Mouse (Mus musculus): ENCODE measurements around the gene Knstrn.

The Knstrn gene

GRCm38 (mm10) chr2:118861454-118862339 is 47.9 kb downstream of the Knstrn start, which contains the start of gene Ivd:
Ivd (plus strand) TSS chr2:118861954.
- DNase-seq (ENCODE audit: inconsistent age in 2 of 2, low spot score in 1 of 2), result peak; percentile 94 to 98

GRCm38 (mm10) chr2:118862340-118862675 is 48.5 kb downstream of the Knstrn start:
- no peak for DNase-seq (ENCODE audit: inconsistent age in 2 of 2, low spot score in 1 of 2)

- DNase-seq (ENCODE audit: inconsistent age in 2 of 2, low spot score in 1 of 2), result no peak
Measured at GRCm38 (mm10) chr2:118870601-118871000, 56.8 kb downstream of the Knstrn start.

GRCm38 (mm10) chr2:118871032-118871431 is 57.2 kb downstream of the Knstrn start:
- no peak for DNase-seq (ENCODE audit: inconsistent age in 2 of 2, low spot score in 1 of 2)

GRCm38 (mm10) chr2:118873018-118873417 is 59.2 kb downstream of the Knstrn start:
- DNase-seq (ENCODE audit: inconsistent age in 2 of 2, low spot score in 1 of 2), result peak in 1 of 2 experiments; percentile 49

GRCm38 (mm10) chr2:118873890-118874430 is 60.2 kb downstream of the Knstrn start:
- DNase-seq (ENCODE audit: inconsistent age in 2 of 2, low spot score in 1 of 2), result peak in 1 of 2 experiments; percentile 63

- peak in 1 of 2 experiments; percentile 50 for DNase-seq (ENCODE audit: inconsistent age in 2 of 2, low spot score in 1 of 2)
Measured at GRCm38 (mm10) chr2:118875316-118875715, 61.5 kb downstream of the Knstrn start.

GRCm38 (mm10) chr2:118876453-118876852 is 62.6 kb downstream of the Knstrn start:
- peak in 1 of 2 experiments; percentile 26 for DNase-seq (ENCODE audit: inconsistent age in 2 of 2, low spot score in 1 of 2)

GRCm38 (mm10) chr2:118881019-118881418 is 67.2 kb downstream of the Knstrn start:
- peak in 1 of 2 experiments; percentile 65 for DNase-seq (ENCODE audit: inconsistent age in 2 of 2, low spot score in 1 of 2)

- peak in 1 of 2 experiments; percentile 81 for DNase-seq (ENCODE audit: inconsistent age in 2 of 2, low spot score in 1 of 2)
Measured at GRCm38 (mm10) chr2:118881956-118882355, 68.2 kb downstream of the Knstrn start.

- DNase-seq (ENCODE audit: inconsistent age in 2 of 2, low spot score in 1 of 2), result peak; percentile 89 to 97
Measured at GRCm38 (mm10) chr2:118882840-118883679, 69.3 kb downstream of the Knstrn start.

GRCm38 (mm10) chr2:118887440-118887839 is 73.6 kb downstream of the Knstrn start:
- DNase-seq (ENCODE audit: inconsistent age in 2 of 2, low spot score in 1 of 2), result no peak

- DNase-seq (ENCODE audit: inconsistent age in 2 of 2, low spot score in 1 of 2), result no peak
Measured at GRCm38 (mm10) chr2:118887845-118888548, 74.2 kb downstream of the Knstrn start.

GRCm38 (mm10) chr2:118891173-118891572 is 77.4 kb downstream of the Knstrn start:
- DNase-seq (ENCODE audit: inconsistent age in 2 of 2, low spot score in 1 of 2), result peak; percentile 64 to 84

- peak; percentile 85 to 95 for DNase-seq (ENCODE audit: inconsistent age in 2 of 2, low spot score in 1 of 2)
Measured at GRCm38 (mm10) chr2:118895990-118896913, 82.4 kb downstream of the Knstrn start.

GRCm38 (mm10) chr2:118896914-118897291 is 83.1 kb downstream of the Knstrn start:
- no peak for DNase-seq (ENCODE audit: inconsistent age in 2 of 2, low spot score in 1 of 2)

GRCm38 (mm10) chr2:118897392-118897791 is 83.6 kb downstream of the Knstrn start:
- no peak for DNase-seq (ENCODE audit: inconsistent age in 2 of 2, low spot score in 1 of 2)

GRCm38 (mm10) chr2:118897808-118898207 is 84.0 kb downstream of the Knstrn start:
- peak; percentile 40 to 60 for DNase-seq (ENCODE audit: inconsistent age in 2 of 2, low spot score in 1 of 2)

GRCm38 (mm10) chr2:118898771-118899170 is 85.0 kb downstream of the Knstrn start:
- DNase-seq (ENCODE audit: inconsistent age in 2 of 2, low spot score in 1 of 2), result peak in 1 of 2 experiments; percentile 35

GRCm38 (mm10) chr2:118899306-118899705 is 85.5 kb downstream of the Knstrn start:
- DNase-seq (ENCODE audit: inconsistent age in 2 of 2, low spot score in 1 of 2), result peak in 1 of 2 experiments; percentile 58

Data from adrenal gland, adult (tissue).